9 mouse cellular contexts compared by ENCODE assay signal in genomic region chr9:124442533-124442855, GRCm38 (mm10). TPM values are rescaled to one million over a fixed set of nuclear protein-coding genes. Genes with fewer than 3 reads are reported as not detected.
DNase-seq lines count a peak whose midpoint lies in the region; ATAC-seq and TF ChIP-seq lines count a peak whose summit lies in the region.
"Had no signal": no experiment of that assay in that cellular context is flagged by ENCODE, and none has a peak within 500 bp of the region (broad histone marks: within the 10 kb centered on the region; RNA-seq: fewer than 3 reads in every experiment).

No protein-coding gene starts in this region.

- no peak for TF ChIP-seq EP300 in liver, embryonic 14.5 days (IDR thresholded peaks at IDR 0.05; ENCODE audit: low read depth)

- peaks cover 23% of the 10 kb centered on the region for H3K9me3 ChIP-seq in heart, embryonic 15.5 days (replicated peaks)
- H3K9me3 ChIP-seq in liver, embryonic 14.5 days (ENCODE audit: control insufficient read depth, low read length) = peaks cover 17% of the 10 kb centered on the region

- H3K36me3 ChIP-seq in heart, embryonic 15.5 days = peaks cover 35% of the 10 kb centered on the region
- peaks cover 9% of the 10 kb centered on the region for H3K36me3 ChIP-seq in liver, embryonic 14.5 days (replicated peaks; ENCODE audit: control insufficient read depth, insufficient read depth, low read depth)
- peaks cover 14% of the 10 kb centered on the region for H3K36me3 ChIP-seq in thymus, adult 2 months (ENCODE audit: control insufficient read depth, insufficient read depth, low read length)

- no peaks in the 10 kb centered on the region for H3K27me3 ChIP-seq in heart, embryonic 15.5 days
- H3K27me3 ChIP-seq in liver, embryonic 14.5 days (ENCODE audit: control insufficient read depth, insufficient read depth, low read length) = no peaks in the 10 kb centered on the region
- no peaks in the 10 kb centered on the region for H3K27me3 ChIP-seq in thymus, adult 2 months (ENCODE audit: control insufficient read depth, insufficient read depth, low read length)
- H3K27me3 ChIP-seq: midbrain, embryonic 12.5 days had no signal

- DNase-seq in heart, adult 18-20 months = peak; percentile 10 to 11
- no peak for DNase-seq in heart, adult 8-10 months (ENCODE audit: low spot score)
- peak; percentile 27 to 28 for DNase-seq in B cell, adult 2 months
- DNase-seq in cerebellum, adult 11-12 months = peak; percentile 69
- no peak for DNase-seq in liver, embryonic 14.5 days (ENCODE audit: low read depth in 3 of 3, low spot score in 3 of 3)
- DNase-seq in thymus, adult 2 months = peak; percentile 16
- DNase-seq in ovary, postnatal 14 days (ENCODE audit: low spot score) = no peak

- H3K27ac ChIP-seq in heart, embryonic 15.5 days = no peak overlapping the region
- no peak overlapping the region for H3K27ac ChIP-seq in liver, embryonic 14.5 days
- H3K27ac ChIP-seq in thymus, adult 2 months (ENCODE audit: control insufficient read depth, insufficient read depth, low read length) = no peak overlapping the region
- H3K27ac ChIP-seq: midbrain, embryonic 12.5 days had no signal

- TF ChIP-seq CTCF in liver, embryonic 14.5 days (IDR thresholded peaks at IDR 0.05; ENCODE audit: low read depth) = no peak
- TF ChIP-seq CTCF in thymus, adult 2 months (IDR thresholded peaks at IDR 0.05; ENCODE audit: borderline replicate concordance, control insufficient read depth, extremely low read depth, insufficient read depth, low read length, poor library complexity) = no peak

- H3K4me3 ChIP-seq in heart, embryonic 15.5 days = no peak overlapping the region
- no peak overlapping the region for H3K4me3 ChIP-seq in liver, embryonic 14.5 days (ENCODE audit: insufficient read depth in 1 of 2, low read depth in 2 of 2, low read length in 2 of 2)
- no peak overlapping the region for H3K4me3 ChIP-seq in thymus, adult 2 months (ENCODE audit: control insufficient read depth, insufficient read depth, low read length)
- H3K4me3 ChIP-seq: midbrain, embryonic 12.5 days had no signal

- no peak for TF ChIP-seq POLR2A in thymus, adult 2 months (IDR thresholded peaks at IDR 0.05; ENCODE audit: control insufficient read depth, extremely low read depth, insufficient read depth, low read length, poor library complexity)

- H3K4me2 ChIP-seq in heart, embryonic 15.5 days = no peak overlapping the region
- H3K4me2 ChIP-seq in liver, embryonic 14.5 days (ENCODE audit: low read depth) = no peak overlapping the region
- H3K4me2 ChIP-seq: midbrain, embryonic 12.5 days had no signal

- H3K4me1 ChIP-seq in heart, embryonic 15.5 days (replicated peaks) = no peaks in the 10 kb centered on the region
- H3K4me1 ChIP-seq in liver, embryonic 14.5 days (replicated peaks; ENCODE audit: control insufficient read depth in 2 of 2, insufficient read depth in 2 of 2, low read length in 1 of 2) = no peaks in the 10 kb centered on the region
- H3K4me1 ChIP-seq in thymus, adult 2 months (replicated peaks; ENCODE audit: control insufficient read depth, insufficient read depth, low read length) = no peaks in the 10 kb centered on the region
- H3K4me1 ChIP-seq: midbrain, embryonic 12.5 days had no signal

- H3K9ac ChIP-seq in heart, embryonic 15.5 days = no peak overlapping the region
- no peak overlapping the region for H3K9ac ChIP-seq in liver, embryonic 14.5 days (replicated peaks)
- H3K9ac ChIP-seq: midbrain, embryonic 12.5 days had no signal

- WGBS in heart, embryonic 15.5 days = 99% methylated on average over 15 of the region's 15 CpGs
- WGBS in liver, embryonic 14.5 days (ENCODE audit: insufficient replicate concordance) = 94% methylated on average over 15 of the region's 15 CpGs
- WGBS in thymus, adult 2 months = 97% methylated on average over 15 of the region's 15 CpGs

- ATAC-seq in heart, embryonic 15.5 days (replicated peaks; ENCODE audit: insufficient number of reproducible peaks, insufficient read depth, low FRiP score, low read depth) = 0 out of 2 replicates have a peak, but pooled peaks have one; percentile 1
- ATAC-seq in liver, embryonic 14.5 days (ENCODE audit: insufficient read depth) = peak; percentile 9; the same call in 1 of the 2 replicates

RNA-seq across cellular contexts. Expression of gene Ppp2r3d, which starts 34.2 kb away (rescaled TPM):
- 10 to 100 TPM; 93.9 to 96.1 TPM for total RNA-seq in heart, adult 18-20 months (2021)
- 100 to 1,000 TPM in 1 of 4 experiments, 10 to 100 TPM in 3; 86.5 to 101 (median 96.1) TPM for total RNA-seq in heart, adult 8-10 months (2022)
- polyA plus RNA-seq in heart, embryonic 15.5 days (2015; fragmentation: Nextera tagmentation; extraction: Ambion mirVana) = 121 and 137 TPM in 2 replicates
- polyA plus RNA-seq in liver, embryonic 14.5 days (2012; rRNA removed) = 38.8 and 40.1 TPM in 2 replicates
- polyA plus RNA-seq in liver, embryonic 14.5 days (2014; fragmentation: Nextera tagmentation; extraction: Ambion mirVana) = 19.0 and 23.2 TPM in 2 replicates
- 497 and 584 TPM in 2 replicates for polyA plus RNA-seq in thymus, adult 2 months (2012; rRNA removed)

RNA-seq across cellular contexts. Expression of gene Gm21836, which starts 51.1 kb away (rescaled TPM):
- not detected for total RNA-seq in heart, adult 18-20 months (2021)
- total RNA-seq in heart, adult 8-10 months (2022) = not detected
- polyA plus RNA-seq in heart, embryonic 15.5 days (2015; fragmentation: Nextera tagmentation; extraction: Ambion mirVana) = not detected in 2 replicates
- polyA plus RNA-seq in liver, embryonic 14.5 days (2012; rRNA removed) = not detected in 2 replicates
- not detected in 2 replicates for polyA plus RNA-seq in liver, embryonic 14.5 days (2014; fragmentation: Nextera tagmentation; extraction: Ambion mirVana)
- not detected in 2 replicates for polyA plus RNA-seq in thymus, adult 2 months (2012; rRNA removed)
- polyA plus RNA-seq: midbrain, embryonic 12.5 days had no signal

Comparison
In these comparisons a context has a peak if more than half of its experiments do, and no peak if none do; other contexts are left out.
1. DNase-seq: peak in heart, adult 18-20 months (2 of 2), B cell, adult 2 months (2 of 2), cerebellum, adult 11-12 months (single experiment) and thymus, adult 2 months (single experiment); none in heart, adult 8-10 months (single experiment), liver, embryonic 14.5 days (0 of 3) and ovary, postnatal 14 days (single experiment).